Mouse (Mus musculus) cerebellum, postnatal 25 days (tissue): ENCODE measurements around the gene Ap1m1.

ENCODE experiments used
- DNase-seq, 2 experiments: peaks; one replicate each; pipeline ENCODE4 v3.0.0; 2021; ENCODE audit warnings: mixed read lengths in 2 of 2

The Ap1m1 gene

DNA sequence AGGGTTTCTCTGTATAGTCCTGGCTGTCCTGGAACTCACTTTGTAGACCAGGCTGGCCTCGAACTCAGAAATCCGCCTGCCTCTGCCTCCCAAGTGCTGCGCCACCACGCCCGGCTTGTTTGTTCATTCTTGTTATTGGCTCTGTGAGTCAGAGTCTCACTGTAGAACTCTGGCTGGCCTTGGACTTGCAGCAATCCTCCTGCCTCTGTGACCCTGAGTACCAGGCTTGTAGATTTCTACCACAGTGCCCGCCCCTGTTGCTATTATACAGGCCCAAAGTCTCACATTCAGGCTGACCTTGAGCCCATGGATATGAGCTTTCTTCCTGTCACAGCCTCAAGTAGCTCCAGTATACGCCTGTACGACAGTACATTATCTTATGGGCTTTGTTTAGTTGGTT is 56.7 kb downstream of the Ap1m1 start:
- DNase-seq = no peak

DNA sequence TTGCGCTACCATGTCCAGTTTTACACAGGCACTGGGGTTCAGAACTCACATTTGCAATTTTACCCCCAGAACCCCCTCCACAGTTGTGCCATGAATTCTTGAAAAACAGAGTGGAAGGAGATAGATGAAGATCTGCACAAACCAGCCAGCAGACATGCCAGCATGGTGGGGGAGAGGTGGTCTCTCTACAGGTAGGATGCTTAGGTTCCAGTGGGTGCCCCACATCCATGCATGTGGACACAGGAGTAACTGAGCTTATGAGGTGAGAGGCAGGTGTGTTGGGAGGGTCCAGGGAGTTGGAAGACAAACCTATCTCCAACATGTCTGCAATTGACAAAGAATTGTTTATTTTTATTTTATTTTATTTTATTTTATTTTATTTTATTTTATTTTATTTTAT is 59.1 kb downstream of the Ap1m1 start:
- no peak for DNase-seq

DNA sequence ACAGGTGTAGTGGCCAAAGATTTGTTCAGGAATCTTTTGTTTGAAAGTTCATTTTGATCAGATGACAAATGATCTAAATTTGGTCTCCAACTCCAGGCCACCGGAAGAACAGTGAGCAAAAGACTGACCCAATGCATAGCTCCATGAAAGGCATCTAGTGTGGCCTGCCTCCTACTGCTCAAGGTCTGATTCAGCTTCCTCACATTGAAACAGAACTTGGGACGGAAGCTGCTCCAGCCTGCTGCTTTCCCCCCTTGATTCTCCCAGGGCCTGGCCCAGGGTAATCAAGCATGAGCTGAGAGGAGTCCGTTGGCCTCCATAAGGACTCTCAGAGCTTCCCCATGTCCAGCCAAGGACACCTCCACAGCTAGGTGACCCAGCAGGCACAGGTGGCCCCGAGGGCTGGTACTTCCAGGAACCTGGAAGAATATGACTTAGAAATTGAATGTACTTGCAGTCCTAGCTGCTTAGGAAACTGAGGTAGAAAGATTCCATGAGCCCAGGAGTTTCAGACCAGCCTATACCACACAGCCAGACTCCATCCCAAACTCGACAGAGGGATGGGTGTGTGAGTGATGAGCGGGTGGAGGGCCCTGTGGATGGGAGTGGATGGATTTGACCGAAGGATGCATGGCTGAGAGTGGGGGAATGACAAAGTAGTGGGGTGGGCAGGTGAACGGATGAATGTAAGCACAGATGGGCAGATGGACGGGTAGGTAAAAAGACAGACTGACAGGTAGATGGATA is 61.0 kb downstream of the Ap1m1 start:
- DNase-seq = no peak

DNA sequence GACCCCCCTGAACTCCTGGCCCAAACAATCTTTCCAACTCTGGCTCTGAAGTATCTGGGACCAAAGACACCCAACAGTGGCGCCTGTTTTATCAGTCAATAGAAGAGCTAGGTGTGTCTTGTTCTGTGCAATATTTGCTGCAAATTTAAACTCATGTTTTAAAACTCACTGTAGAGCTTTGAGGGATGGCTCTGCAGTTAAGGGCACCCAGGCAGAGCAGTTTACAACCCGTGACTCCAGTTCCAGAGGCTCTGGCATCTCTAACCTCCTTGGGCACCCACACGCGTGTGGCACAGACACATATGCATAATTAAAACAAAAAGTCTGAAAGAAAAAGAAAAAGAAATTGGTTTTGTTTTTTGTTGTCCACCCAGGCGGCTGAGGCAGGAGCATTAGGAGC is 61.7 kb downstream of the Ap1m1 start:
- no peak for DNase-seq

DNA sequence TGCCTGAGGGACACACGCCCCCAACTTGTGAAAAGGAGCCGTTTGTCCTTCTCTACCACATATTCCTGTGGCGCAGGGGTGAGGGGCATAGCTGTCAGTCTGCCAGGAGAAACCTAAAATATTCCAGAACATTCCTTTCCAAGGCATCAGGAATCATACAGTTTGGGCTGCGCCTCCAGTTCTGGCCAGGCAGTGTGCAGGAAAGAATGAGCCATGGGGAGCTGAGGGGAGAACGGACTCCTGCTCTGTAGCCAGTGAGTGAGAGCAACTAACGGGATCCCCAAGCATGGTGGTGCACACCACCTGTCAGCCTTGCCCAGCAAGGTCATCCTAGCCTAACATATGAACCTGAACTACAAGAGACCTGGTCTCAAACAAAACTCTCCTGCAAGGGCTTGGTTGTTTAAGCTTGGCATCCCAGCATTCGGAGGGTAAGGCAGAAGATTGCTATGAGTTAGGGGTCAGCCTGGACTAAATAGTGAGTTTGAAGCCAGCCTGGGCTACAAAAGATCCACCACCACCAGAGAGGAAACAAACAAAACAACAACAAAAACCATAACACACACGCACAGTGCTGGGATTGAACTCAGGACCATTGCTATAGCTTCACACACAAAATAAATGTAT is 63.3 kb downstream of the Ap1m1 start:
- DNase-seq = no peak

DNA sequence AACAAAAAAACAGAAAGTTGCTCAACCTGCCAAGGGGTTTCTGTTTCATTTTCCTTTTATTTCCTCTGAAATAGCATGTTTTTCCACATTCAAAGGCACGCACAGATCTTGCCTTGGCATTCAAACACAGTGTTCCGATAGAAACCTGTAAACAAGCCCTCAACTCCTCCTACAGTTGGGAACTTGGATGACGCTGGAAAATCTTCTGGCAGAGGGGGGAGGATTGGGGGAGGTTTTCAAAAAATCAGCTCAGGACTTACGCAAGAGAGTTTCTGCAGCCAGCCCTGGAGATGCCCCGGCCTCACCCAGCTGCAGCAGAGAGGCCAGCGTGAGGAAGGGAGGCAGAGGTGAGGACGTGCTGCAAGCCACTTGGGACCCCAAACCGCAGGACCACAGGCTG is 63.8 kb downstream of the Ap1m1 start:
- no peak for DNase-seq

DNA sequence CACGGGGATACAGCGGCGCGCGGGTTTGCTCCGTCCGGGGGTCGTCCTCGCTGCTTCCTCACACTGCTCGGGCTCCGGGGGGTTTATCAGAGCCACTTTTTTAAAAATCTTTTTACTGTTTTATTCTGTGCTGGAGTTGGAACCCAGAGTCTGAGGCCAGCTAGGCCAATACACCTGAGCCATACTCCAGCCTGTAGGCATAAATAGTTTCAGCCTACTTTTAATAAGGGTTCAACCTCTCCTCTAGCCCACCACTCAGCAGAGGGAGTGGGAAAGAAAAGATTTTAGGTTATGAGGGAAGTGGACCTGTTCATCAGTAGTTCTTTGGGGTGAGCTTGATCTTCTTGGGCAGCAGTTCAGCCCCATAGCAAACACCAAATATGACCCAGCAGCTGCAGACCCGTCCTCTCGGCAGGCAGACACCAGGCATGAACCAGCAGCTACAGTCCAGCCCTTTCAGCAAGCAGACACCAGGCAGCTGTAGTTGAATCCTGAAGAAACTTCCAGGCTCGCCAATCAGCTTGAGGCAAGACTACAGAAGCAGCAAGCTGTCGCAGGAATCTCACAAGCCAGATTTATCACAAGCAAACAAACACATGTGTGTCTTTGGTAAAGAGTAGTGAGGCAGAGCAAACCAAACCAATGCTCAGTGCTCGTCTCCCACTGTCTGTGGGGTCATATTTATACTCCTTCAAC is 65.5 kb downstream of the Ap1m1 start, which contains the start of gene Gm10282:
Gm10282 (minus strand) TSS at position 51 of the 696 bp plus-strand sequence.
- DNase-seq = no peak

DNA sequence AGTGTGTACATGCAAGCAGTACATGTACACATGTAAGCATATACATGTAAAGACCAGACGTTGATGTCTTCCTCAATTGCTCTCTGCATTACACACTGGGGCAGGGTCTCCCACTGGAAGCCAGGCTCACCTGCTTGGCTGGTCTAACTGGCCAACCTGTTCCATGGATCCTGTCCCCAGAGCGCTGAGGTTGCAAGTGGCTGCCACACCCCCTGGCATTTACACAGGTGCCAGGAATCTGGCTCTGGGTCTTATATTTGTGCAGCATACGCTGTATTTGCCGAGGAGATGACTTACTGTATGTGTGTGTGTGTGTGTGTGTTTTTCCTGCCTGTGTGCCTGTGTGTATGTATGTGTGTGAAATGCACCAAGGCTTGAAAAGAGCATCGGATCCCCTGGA is 67.1 kb downstream of the Ap1m1 start:
- DNase-seq = no peak
